Mouse (Mus musculus) granulocyte monocyte progenitor cell, adult 5-6 weeks (primary cell): ENCODE measurements around the gene Rtl1. TPM values are rescaled to one million over a fixed set of nuclear protein-coding genes. Genes with fewer than 3 reads are reported as not detected.

Experiments used
- total RNA-seq, 2 experiments: library from RNA; stranded (forward) in 1 of 2; stranded (reverse) in 1 of 2; fragments of 200-712, 200-1000 nt in 1 of 2; fragments of >200 nt in 1 of 2; fragmentation: Nextera tagmentation in 1 of 2; gene quantifications; 2 replicates each; pipeline ENCODE4 v1.2.3; 2014 to 2017

Rtl1 gene
- total RNA-seq, 2 experiments from 2014 or later, result not detected

Other genes starting within 250 kb of the Rtl1 start
- not detected in 2 replicates for gene Dlk1, start 147.5 kb downstream of the Rtl1 start, total RNA-seq (2014; fragmentation: Nextera tagmentation)
- not detected in 2 replicates for gene Dlk1, start 147.5 kb downstream of the Rtl1 start, total RNA-seq (2017)